Mouse (Mus musculus): ENCODE data around the gene Ly6g5c. TPM values are rescaled to one million over a fixed set of nuclear protein-coding genes. Genes with fewer than 3 reads are reported as not detected.

Gene Ly6g5c
- polyA plus RNA-seq (2017; shearing (Covaris generic)): not detected

GRCm38 (mm10) chr17:35108097-35108496 is at the start of gene Ly6g5c:
Ly6g5c (plus strand) TSS chr17:35108279.

GRCm38 (mm10) chr17:35058911-35059892 is 48.9 kb upstream of the Ly6g5c start, which contains the start of gene Ddah2:
Ddah2 (plus strand) TSS chr17:35059035.

GRCm38 (mm10) chr17:35064951-35065947 is 42.8 kb upstream of the Ly6g5c start, which contains the start of gene Ly6g6c:
Ly6g6c (plus strand) TSS chr17:35065388.

GRCm38 (mm10) chr17:35066084-35066483 is 42.0 kb upstream of the Ly6g5c start, which contains the start of gene Mpig6b:
Mpig6b (minus strand) TSS chr17:35066184.

GRCm38 (mm10) chr17:35076507-35077176 is 31.4 kb upstream of the Ly6g5c start, which contains the start of gene Ly6g6e:
Ly6g6e (plus strand) TSS chr17:35076902.

GRCm38 (mm10) chr17:35077786-35078233 is 30.3 kb upstream of the Ly6g5c start, which contains the start of gene Ly6g6d:
Ly6g6d (minus strand) TSS chr17:35078065.

GRCm38 (mm10) chr17:35085208-35085865 is 22.7 kb upstream of the Ly6g5c start, which contains the start of gene Ly6g6f:
Ly6g6f (minus strand) TSS chr17:35085610.

GRCm38 (mm10) chr17:35088825-35089644 is 19.0 kb upstream of the Ly6g5c start, which contains the start of gene Abhd16a:
Abhd16a (plus strand) TSS chr17:35089263.

GRCm38 (mm10) chr17:35115046-35116019 is 7.3 kb downstream of the Ly6g5c start, which contains the start of gene Ly6g5b:
Ly6g5b (minus strand) TSS chr17:35115428.

GRCm38 (mm10) chr17:35121143-35121799 is 13.2 kb downstream of the Ly6g5c start, which contains the start of gene Gpank1:
Gpank1 (plus strand) TSS chr17:35121455.

GRCm38 (mm10) chr17:35121871-35122303 is 13.8 kb downstream of the Ly6g5c start, which contains the start of gene Csnk2b:
Csnk2b (minus strand) TSS chr17:35122053.

GRCm38 (mm10) chr17:35126206-35126611 is 18.1 kb downstream of the Ly6g5c start, which contains the start of gene D17H6S53E:
D17H6S53E (plus strand) TSS chr17:35126373.

GRCm38 (mm10) chr17:35131500-35132173 is 23.6 kb downstream of the Ly6g5c start, which contains the start of gene Apom:
Apom (minus strand) TSS chr17:35132050.

GRCm38 (mm10) chr17:35134801-35135590 is 26.9 kb downstream of the Ly6g5c start, which contains the start of gene Bag6:
Bag6 (plus strand) TSS chr17:35135178.

Measured in inflammation-experienced regulatory T-cells, adult 16 weeks (primary cell).